17 mouse cellular contexts compared by ENCODE assay signal in the genomic region with DNA sequence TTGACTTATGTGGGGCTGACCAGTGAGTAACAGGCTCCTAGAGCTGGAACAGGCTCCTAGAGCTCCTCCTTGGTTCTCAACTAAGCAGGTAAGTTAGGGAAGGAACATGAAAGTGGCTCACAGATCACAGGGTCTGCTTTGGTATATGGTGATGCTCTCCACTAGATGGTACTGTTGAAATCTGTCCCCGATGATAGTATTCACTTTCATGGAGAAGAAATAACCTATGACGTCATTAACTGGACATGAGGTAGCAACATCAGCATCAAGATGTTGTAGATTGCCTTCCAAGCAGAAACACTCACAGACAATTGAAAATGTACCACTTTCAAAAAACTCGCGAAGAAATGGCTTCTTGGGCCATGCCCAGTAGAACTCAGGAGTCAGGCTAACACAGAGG.
"Had no signal": no experiment of that assay in that cellular context is flagged by ENCODE, and none has a peak within 500 bp of the region (broad histone marks: within the 10 kb centered on the region; RNA-seq: fewer than 3 reads in every experiment).

No protein-coding gene starts in this region.

- H3K27ac ChIP-seq: lung, embryonic 15.5 days; macrophage; midbrain, embryonic 13.5 days; midbrain, embryonic 15.5 days; neural tube, embryonic 12.5 days had no signal

- H3K9me3 ChIP-seq: lung, embryonic 15.5 days; megakaryocyte, embryonic 14.5 days; midbrain, embryonic 13.5 days; midbrain, embryonic 15.5 days; neural tube, embryonic 12.5 days had no signal

- H3K9ac ChIP-seq: liver, postnatal 0 days; lung, embryonic 15.5 days; midbrain, embryonic 13.5 days; midbrain, embryonic 15.5 days; neural tube, embryonic 12.5 days had no signal

- H3K4me3 ChIP-seq: lung, embryonic 15.5 days; megakaryocyte, embryonic 14.5 days; midbrain, embryonic 13.5 days; midbrain, embryonic 15.5 days; neural tube, embryonic 12.5 days had no signal

- DNase-seq: liver, postnatal 0 days; lung, adult 2 months; lung, postnatal 14 days; lung, postnatal 36 days; right cerebral cortex, postnatal 25 days; right cerebral cortex, postnatal 4 days; spleen, adult 18-20 months; thymus, adult 2 months; thymus, postnatal 25 days; thymus, postnatal 4 days had no signal

- H3K36me3 ChIP-seq: lung, embryonic 15.5 days; midbrain, embryonic 13.5 days; midbrain, embryonic 15.5 days; neural tube, embryonic 12.5 days had no signal

- H3K27me3 ChIP-seq: lung, embryonic 15.5 days; megakaryocyte, embryonic 14.5 days; midbrain, embryonic 13.5 days; midbrain, embryonic 15.5 days; neural tube, embryonic 12.5 days had no signal

- ATAC-seq: liver, postnatal 0 days; midbrain, embryonic 13.5 days; midbrain, embryonic 15.5 days had no signal

- H3K4me2 ChIP-seq: lung, embryonic 15.5 days; midbrain, embryonic 11.5 days; midbrain, embryonic 13.5 days; midbrain, embryonic 15.5 days; neural tube, embryonic 12.5 days had no signal

- H3K4me1 ChIP-seq: lung, embryonic 15.5 days; megakaryocyte, embryonic 14.5 days; midbrain, embryonic 13.5 days; midbrain, embryonic 15.5 days; neural tube, embryonic 12.5 days had no signal
